Mouse (Mus musculus) liver, embryonic 15.5 days (tissue): Measurements from ENCODE around the gene Srprb. TPM values are rescaled to one million over a fixed set of nuclear protein-coding genes. Genes with fewer than 3 reads are reported as not detected.

ENCODE experiments used
- ATAC-seq: fragments of 200-750 bp; cut with Nextera tagmentation; 2 replicates; pipeline ENCODE4 v1.8.0; 2017; ENCODE audit warnings: moderate number of reproducible peaks, mild to moderate bottlenecking, moderate library complexity; ENCODE audit not compliant: insufficient read depth
- H3K27ac ChIP-seq: fragments of 300-500 bp; sonication (generic); replicated peaks from 2 replicates; pipeline ENCODE4 v1.5.1; 2015; ENCODE audit warnings: mild to moderate bottlenecking, inconsistent platforms
- H3K27me3 ChIP-seq: fragments of 300-500 bp; sonication (generic); 2 replicates; pipeline ENCODE4 v1.6.1; 2015; ENCODE audit warnings: mild to moderate bottlenecking, inconsistent platforms
- H3K36me3 ChIP-seq: fragments of 300-500 bp; sonication (generic); replicated peaks from 2 replicates; pipeline ENCODE4 v1.6.1; 2015; ENCODE audit warnings: moderate library complexity, mild to moderate bottlenecking, inconsistent platforms
- H3K4me1 ChIP-seq: fragments of 300-500 bp; sonication (generic); replicated peaks from 2 replicates; pipeline ENCODE4 v1.6.1; 2015; ENCODE audit warnings: inconsistent platforms
- H3K4me2 ChIP-seq: fragments of 300-500 bp; sonication (generic); 2 replicates; pipeline ENCODE4 v1.6.1; 2015; ENCODE audit warnings: moderate library complexity, mild to moderate bottlenecking, inconsistent platforms
- H3K4me3 ChIP-seq: fragments of 300-500 bp; sonication (generic); replicated peaks from 2 replicates; pipeline ENCODE4 v1.5.1; 2015; ENCODE audit warnings: mild to moderate bottlenecking, inconsistent platforms
- H3K9ac ChIP-seq: fragments of 300-500 bp; sonication (generic); 2 replicates; pipeline ENCODE4 v1.6.1; 2015; ENCODE audit warnings: moderate library complexity, mild to moderate bottlenecking, inconsistent platforms
- H3K9me3 ChIP-seq: fragments of 300-500 bp; sonication (generic); replicated peaks from 2 replicates; pipeline ENCODE4 v1.6.1; 2016; ENCODE audit warnings: inconsistent platforms
- WGBS: fragments of 180-500 bp; shearing (Covaris S2); methylation state at CpG from one replicate; pipeline ENCODE4 v1.1.7; 2015; ENCODE audit warnings: mixed read lengths; ENCODE audit not compliant: insufficient replicate concordance; 5-methylcytosine and 5-hydroxymethylcytosine counted together
- polyA plus RNA-seq: library from polyadenylated mRNA; unstranded; fragments of >200 nt; fragmentation: Nextera tagmentation; extraction: Ambion mirVana; gene quantifications from 2 replicates; pipeline ENCODE4 v1.2.1, GENCODE M21; 2015

Srprb gene
- polyA plus RNA-seq, 1 experiment from 2014 or later = 18.9 TPM

GRCm38 (mm10) chr9:103146257-103146656, 55.7 kb downstream of the Srprb start:
- Histone ChIP-seq H3K4me3 (no peak overlapping the region), H3K27ac (no peak overlapping the region), H3K4me1 (no peaks in the 10 kb centered on the region), H3K36me3 (no peaks in the 10 kb centered on the region), H3K27me3 (no peaks in the 10 kb centered on the region), H3K9ac (no peak overlapping the region), H3K4me2 (no peak overlapping the region), H3K9me3 (no peaks in the 10 kb centered on the region)
- no peak for ATAC-seq
- 64% methylated on average over 10 of the region's 10 CpGs for WGBS

GRCm38 (mm10) chr9:103145351-103145750, 56.6 kb downstream of the Srprb start:
- H3K36me3 ChIP-seq = no peaks in the 10 kb centered on the region
- H3K27me3 ChIP-seq = no peaks in the 10 kb centered on the region
- 64% methylated on average over 5 of the region's 5 CpGs for WGBS
- no peak overlapping the region for H3K9ac ChIP-seq
- no peak for ATAC-seq
- H3K9me3 ChIP-seq = no peaks in the 10 kb centered on the region
- no peak overlapping the region for H3K27ac ChIP-seq
- H3K4me1 ChIP-seq = no peaks in the 10 kb centered on the region
- no peak overlapping the region for H3K4me2 ChIP-seq
- no peak overlapping the region for H3K4me3 ChIP-seq

- ATAC-seq = no peak
- no peak overlapping the region for H3K4me2 ChIP-seq
- no peak overlapping the region for H3K27ac ChIP-seq
- H3K27me3 ChIP-seq = no peaks in the 10 kb centered on the region
- no peaks in the 10 kb centered on the region for H3K9me3 ChIP-seq
- H3K36me3 ChIP-seq = no peaks in the 10 kb centered on the region
- no peaks in the 10 kb centered on the region for H3K4me1 ChIP-seq
- H3K4me3 ChIP-seq = no peak overlapping the region
- no peak overlapping the region for H3K9ac ChIP-seq
- WGBS = 41% methylated on average over 4 of the region's 4 CpGs
These were observed 58.1 kb downstream of the Srprb start for GRCm38 (mm10) chr9:103143881-103144280.

GRCm38 (mm10) chr9:103141266-103141665, 60.7 kb downstream of the Srprb start:
- no peak overlapping the region for H3K4me2 ChIP-seq
- H3K27me3 ChIP-seq = no peaks in the 10 kb centered on the region
- 82% methylated on average over 7 of the region's 7 CpGs for WGBS
- no peak overlapping the region for H3K27ac ChIP-seq
- H3K9ac ChIP-seq = no peak overlapping the region
- no peaks in the 10 kb centered on the region for H3K9me3 ChIP-seq
- no peaks in the 10 kb centered on the region for H3K4me1 ChIP-seq
- H3K4me3 ChIP-seq = no peak overlapping the region
- no peak for ATAC-seq
- no peaks in the 10 kb centered on the region for H3K36me3 ChIP-seq

GRCm38 (mm10) chr9:103140384-103140783, 61.6 kb downstream of the Srprb start:
- Histone ChIP-seq H3K4me2 (no peak overlapping the region), H3K27ac (no peak overlapping the region), H3K9me3 (no peaks in the 10 kb centered on the region), H3K4me1 (no peaks in the 10 kb centered on the region), H3K27me3 (no peaks in the 10 kb centered on the region), H3K36me3 (no peaks in the 10 kb centered on the region), H3K4me3 (no peak overlapping the region), H3K9ac (no peak overlapping the region)
- WGBS = 81% methylated on average over 6 of the region's 6 CpGs
- ATAC-seq = no peak

GRCm38 (mm10) chr9:103139481-103139880, 62.5 kb downstream of the Srprb start:
- Histone ChIP-seq H3K27ac (no peak overlapping the region), H3K9ac (no peak overlapping the region), H3K9me3 (no peaks in the 10 kb centered on the region), H3K36me3 (no peaks in the 10 kb centered on the region), H3K4me2 (no peak overlapping the region), H3K4me3 (no peak overlapping the region), H3K4me1 (no peaks in the 10 kb centered on the region), H3K27me3 (no peaks in the 10 kb centered on the region)
- 55% methylated on average over 6 of the region's 6 CpGs for WGBS
- no peak for ATAC-seq

Other genes with a start within 250 kb of the Srprb start
- gene Slco2a1, start 213.4 kb downstream of the Srprb start, polyA plus RNA-seq = 7.3 and 8.6 TPM in 2 replicates
- 0.18 and 0.30 TPM in 2 replicates for gene Rab6b, start 90.3 kb downstream of the Srprb start, polyA plus RNA-seq
- gene Gm20425, start 28.2 kb upstream of the Srprb start, polyA plus RNA-seq = 0.24 and 2.3 TPM in 2 replicates
- 10,865 and 16,074 TPM in 2 replicates for gene Trf, start 28.3 kb upstream of the Srprb start, polyA plus RNA-seq
- gene 1300017J02Rik, start 102.9 kb upstream of the Srprb start, polyA plus RNA-seq = 74.2 and 96.0 TPM in 2 replicates
- gene Topbp1, start 103.1 kb upstream of the Srprb start, polyA plus RNA-seq = 35.1 and 38.2 TPM in 2 replicates
- 42.4 and 45.4 TPM in 2 replicates for gene Cdv3, start 163.7 kb upstream of the Srprb start, polyA plus RNA-seq